Mouse (Mus musculus) kidney, embryonic 15.5 days (tissue): ENCODE data around the gene Rad51b. TPM values are rescaled to one million over a fixed set of nuclear protein-coding genes. Genes with fewer than 3 reads are reported as not detected.

Experiments used
- ATAC-seq: fragments of 200-750 bp; cut with Nextera tagmentation; replicated peaks from 2 replicates; pipeline ENCODE4 v1.8.0; 2017; ENCODE audit warnings: moderate TSS enrichment; ENCODE audit not compliant: low FRiP score
- H3K27ac ChIP-seq: fragments of 300-500 bp; sonication (generic); 2 replicates; pipeline ENCODE4 v1.5.1; 2015; ENCODE audit warnings: mild to moderate bottlenecking, inconsistent platforms
- H3K27me3 ChIP-seq: fragments of 300-500 bp; sonication (generic); 2 replicates; pipeline ENCODE4 v1.6.1; 2015; ENCODE audit warnings: inconsistent platforms
- H3K36me3 ChIP-seq: fragments of 300-500 bp; sonication (generic); 2 replicates; pipeline ENCODE4 v1.6.1; 2015; ENCODE audit warnings: inconsistent platforms
- H3K4me1 ChIP-seq: fragments of 300-500 bp; sonication (generic); 2 replicates; pipeline ENCODE4 v1.6.1; 2015; ENCODE audit warnings: inconsistent platforms
- H3K4me2 ChIP-seq: fragments of 300-500 bp; sonication (generic); 2 replicates; pipeline ENCODE4 v1.6.1; 2015; ENCODE audit warnings: moderate library complexity, mild to moderate bottlenecking, inconsistent platforms
- H3K4me3 ChIP-seq: fragments of 300-500 bp; sonication (generic); replicated peaks from 2 replicates; pipeline ENCODE4 v1.5.1; 2015; ENCODE audit warnings: mild to moderate bottlenecking, inconsistent platforms
- H3K9ac ChIP-seq: fragments of 300-500 bp; sonication (generic); 2 replicates; pipeline ENCODE4 v1.6.1; 2015; ENCODE audit warnings: mild to moderate bottlenecking, inconsistent platforms
- H3K9me3 ChIP-seq: fragments of 300-500 bp; sonication (generic); replicated peaks from 2 replicates; pipeline ENCODE4 v1.6.1; 2016; ENCODE audit warnings: inconsistent platforms
- WGBS: fragments of 180-500 bp; shearing (Covaris S2); methylation state at CpG from one replicate; pipeline ENCODE4 v1.1.7; 2015; ENCODE audit warnings: mixed read lengths; 5-methylcytosine and 5-hydroxymethylcytosine counted together
- polyA plus RNA-seq: library from polyadenylated mRNA; unstranded; fragments of >200 nt; fragmentation: Nextera tagmentation; extraction: Ambion mirVana; gene quantifications from 2 replicates; pipeline ENCODE4 v1.2.1, GENCODE M21; 2015

Rad51b gene
- polyA plus RNA-seq, 1 experiment from 2014 or later = 8.2 TPM

DNA sequence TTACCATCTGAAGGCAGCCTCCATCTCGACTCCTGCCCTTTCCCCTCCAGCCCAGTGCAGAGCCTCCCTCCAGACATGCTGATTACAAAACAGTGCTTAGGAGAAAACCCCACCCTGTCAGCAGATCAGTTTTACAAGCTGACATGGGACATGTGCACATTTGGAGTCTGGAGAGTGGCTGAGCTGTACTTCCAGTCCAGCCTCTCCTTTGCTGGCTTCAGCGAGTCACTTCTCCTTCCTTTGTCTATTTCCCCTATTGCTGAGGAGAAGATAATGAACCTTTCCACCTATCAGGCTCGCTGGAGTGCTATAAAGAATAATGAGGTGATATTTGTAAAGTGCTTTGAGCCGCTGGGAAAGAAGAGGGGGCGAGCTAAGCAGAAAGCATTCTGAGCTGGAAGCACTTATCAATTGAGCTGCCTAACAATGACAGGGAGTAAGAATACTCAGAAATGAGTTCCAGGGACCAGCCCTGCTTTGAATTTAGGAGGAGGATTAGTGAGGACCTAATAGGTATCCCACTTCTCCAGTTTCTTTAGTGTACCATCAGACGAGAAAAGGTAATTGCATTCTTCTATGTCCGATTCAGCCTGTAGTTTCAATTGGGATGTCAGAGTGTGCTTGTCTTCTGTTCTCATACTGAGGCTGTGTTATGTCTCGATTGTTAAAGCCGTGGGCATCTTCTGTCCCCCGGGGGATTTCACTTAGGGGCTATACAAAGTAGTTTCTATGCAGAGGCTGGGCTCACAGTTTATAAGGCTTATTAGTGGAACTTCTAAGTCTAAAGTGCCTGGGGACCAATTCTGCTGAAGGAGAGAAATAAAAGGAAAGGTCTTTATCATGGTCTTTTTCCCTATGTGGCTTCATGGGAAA lies 453.4 kb downstream of the Rad51b start:
- no peak for ATAC-seq
- H3K4me2 ChIP-seq = no peak overlapping the region
- H3K36me3 ChIP-seq = no peaks in the 10 kb centered on the region
- WGBS = 40% methylated on average over 10 of the region's 10 CpGs
- no peaks in the 10 kb centered on the region for H3K9me3 ChIP-seq
- peak overlapping the region; percentile 86 for H3K27ac ChIP-seq
- no peak overlapping the region for H3K4me3 ChIP-seq
- no peaks in the 10 kb centered on the region for H3K27me3 ChIP-seq
- no peak overlapping the region for H3K9ac ChIP-seq
- peaks cover 78% of the 10 kb centered on the region for H3K4me1 ChIP-seq

GRCm38 (mm10) chr12:79751781-79752180 lies 454.7 kb downstream of the Rad51b start:
- H3K4me3 ChIP-seq = no peak overlapping the region
- no peaks in the 10 kb centered on the region for H3K27me3 ChIP-seq
- no peaks in the 10 kb centered on the region for H3K9me3 ChIP-seq
- no peak overlapping the region for H3K4me2 ChIP-seq
- H3K36me3 ChIP-seq = no peaks in the 10 kb centered on the region
- ATAC-seq = no peak
- peak overlapping the region; percentile 86 for H3K27ac ChIP-seq
- WGBS = 28% methylated on average over 8 of the region's 8 CpGs
- H3K4me1 ChIP-seq = peaks cover 78% of the 10 kb centered on the region
- no peak overlapping the region for H3K9ac ChIP-seq

DNA sequence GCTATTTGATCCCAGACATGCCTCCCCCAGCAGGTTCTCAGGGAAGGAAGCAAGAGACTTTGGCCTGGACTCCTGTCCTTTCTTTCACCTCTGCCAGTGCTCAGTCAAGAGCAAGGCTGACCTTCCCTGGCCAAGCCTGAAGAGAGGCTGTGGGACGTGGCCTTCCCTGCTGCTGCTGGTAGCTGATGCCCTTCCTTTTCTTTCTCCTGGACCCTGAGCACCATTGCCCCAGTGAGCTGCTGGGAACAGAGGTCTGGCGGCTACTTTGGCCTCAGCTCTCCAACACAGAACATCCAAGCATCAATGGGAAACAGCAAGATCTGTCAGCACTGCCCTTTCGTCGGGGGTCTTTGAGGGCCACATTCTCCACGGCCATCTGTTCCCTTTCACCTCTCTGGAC lies 455.1 kb downstream of the Rad51b start:
- no peaks in the 10 kb centered on the region for H3K27me3 ChIP-seq
- no peak overlapping the region for H3K4me3 ChIP-seq
- 31% methylated on average over 5 of the region's 5 CpGs for WGBS
- H3K9me3 ChIP-seq = no peaks in the 10 kb centered on the region
- no peaks in the 10 kb centered on the region for H3K36me3 ChIP-seq
- H3K4me2 ChIP-seq = no peak overlapping the region
- H3K27ac ChIP-seq = peak overlapping the region; percentile 86
- no peak for ATAC-seq
- H3K9ac ChIP-seq = no peak overlapping the region
- H3K4me1 ChIP-seq = peaks cover 82% of the 10 kb centered on the region

DNA sequence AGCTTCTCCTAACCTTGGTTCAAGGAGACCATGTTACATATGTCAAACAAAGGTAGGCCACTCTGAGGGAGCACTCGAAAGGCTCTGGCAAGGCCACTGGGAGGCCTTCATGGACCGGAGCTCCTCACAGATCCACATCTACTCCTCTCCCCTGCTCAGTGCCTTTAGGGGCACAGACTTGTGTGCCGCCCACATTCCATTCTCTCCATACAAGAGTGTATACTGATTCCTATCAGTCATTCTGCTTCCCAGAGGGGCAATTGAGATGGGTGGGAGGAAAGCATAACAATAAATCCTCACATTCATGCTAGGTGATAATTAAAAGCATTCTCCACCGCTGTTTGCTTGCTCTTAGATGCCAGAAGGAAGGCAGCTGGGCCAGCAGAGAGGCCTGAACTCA lies 458.5 kb downstream of the Rad51b start:
- Histone ChIP-seq H3K4me3 (no peak overlapping the region), H3K27ac (peak overlapping the region; percentile 82), H3K27me3 (no peaks in the 10 kb centered on the region), H3K4me2 (no peak overlapping the region), H3K9me3 (no peaks in the 10 kb centered on the region), H3K4me1 (peaks cover 83% of the 10 kb centered on the region), H3K36me3 (no peaks in the 10 kb centered on the region), H3K9ac (no peak overlapping the region)
- ATAC-seq = 0 out of 2 replicates have a peak, but pooled peaks have one; percentile 23
- 37% methylated on average over 4 of the region's 4 CpGs for WGBS

GRCm38 (mm10) chr12:79756352-79756751 lies 459.3 kb downstream of the Rad51b start:
- H3K9me3 ChIP-seq = no peaks in the 10 kb centered on the region
- H3K4me2 ChIP-seq = no peak overlapping the region
- peak overlapping the region; percentile 82 for H3K27ac ChIP-seq
- no peak overlapping the region for H3K9ac ChIP-seq
- 0 out of 2 replicates have a peak, but pooled peaks have one; percentile 20 for ATAC-seq
- no peak overlapping the region for H3K4me3 ChIP-seq
- no peaks in the 10 kb centered on the region for H3K36me3 ChIP-seq
- H3K27me3 ChIP-seq = no peaks in the 10 kb centered on the region
- 29% methylated on average over 5 of the region's 5 CpGs for WGBS
- peaks cover 82% of the 10 kb centered on the region for H3K4me1 ChIP-seq

DNA sequence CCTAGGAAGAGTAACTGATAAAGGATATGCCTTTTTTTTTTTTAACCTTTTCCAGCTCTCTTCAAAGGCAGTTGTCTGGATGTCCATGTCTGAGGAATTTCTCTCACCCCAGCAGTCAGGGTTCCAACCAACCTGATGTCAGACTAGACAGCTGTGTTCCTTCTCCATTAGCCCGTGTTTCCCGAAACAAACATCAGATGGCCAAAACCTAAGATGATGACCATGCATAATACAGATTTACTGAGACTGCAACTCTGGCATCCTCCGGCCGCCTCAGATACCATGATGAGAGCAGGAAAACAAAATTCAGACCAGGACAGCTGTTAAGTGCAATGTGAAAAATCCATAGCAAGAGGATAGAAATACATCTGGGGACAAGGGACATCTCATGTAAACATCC lies 460.7 kb downstream of the Rad51b start:
- H3K4me1 ChIP-seq = peaks cover 79% of the 10 kb centered on the region
- no peaks in the 10 kb centered on the region for H3K27me3 ChIP-seq
- no peak overlapping the region for H3K9ac ChIP-seq
- no peak for ATAC-seq
- H3K9me3 ChIP-seq = no peaks in the 10 kb centered on the region
- H3K27ac ChIP-seq = peak overlapping the region; percentile 82; the same call in 1 of the 2 replicates
- no peak overlapping the region for H3K4me2 ChIP-seq
- WGBS = 55% methylated on average over 4 of the region's 4 CpGs
- no peak overlapping the region for H3K4me3 ChIP-seq
- no peaks in the 10 kb centered on the region for H3K36me3 ChIP-seq

DNA sequence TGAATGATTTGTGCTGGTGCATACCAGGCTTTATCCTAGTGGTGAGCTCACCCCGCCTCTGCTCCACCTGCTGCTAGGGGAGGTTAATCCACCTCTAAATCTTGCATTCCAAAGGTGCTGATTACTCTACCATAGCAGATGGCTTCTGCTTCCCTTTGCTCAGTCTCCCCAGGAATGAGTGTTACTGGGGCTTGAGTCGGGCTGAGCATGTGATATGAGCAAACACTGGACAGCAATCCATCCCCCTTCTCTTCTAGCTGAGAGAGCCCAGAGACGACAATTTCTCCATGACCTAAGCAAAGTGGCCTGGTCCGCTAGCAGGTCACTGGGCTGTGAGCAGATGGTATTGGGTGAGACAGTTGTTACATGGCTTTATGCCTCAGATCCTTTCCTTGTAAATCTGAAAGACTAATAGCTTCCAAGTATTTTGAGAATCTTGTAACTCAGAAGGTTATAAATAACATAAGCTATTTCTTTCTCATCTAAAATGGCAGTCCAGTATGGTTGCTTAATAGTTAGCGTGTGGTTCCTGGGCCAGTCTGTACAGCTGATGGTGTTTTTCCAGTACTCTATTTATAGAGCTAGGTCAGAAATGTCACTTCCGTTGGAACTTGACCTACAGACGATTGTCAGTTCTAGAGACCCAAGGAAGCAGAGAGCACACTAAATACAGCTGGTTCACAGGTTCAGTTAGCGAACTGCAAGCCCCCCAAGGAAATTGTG lies 462.3 kb downstream of the Rad51b start:
- 24% methylated on average over 8 of the region's 8 CpGs for WGBS
- Histone ChIP-seq H3K36me3 (no peaks in the 10 kb centered on the region), H3K27ac (peak overlapping the region; percentile 80), H3K9me3 (no peaks in the 10 kb centered on the region), H3K4me1 (peaks cover 74% of the 10 kb centered on the region), H3K4me3 (no peak overlapping the region), H3K9ac (no peak overlapping the region), H3K27me3 (no peaks in the 10 kb centered on the region), H3K4me2 (no peak overlapping the region)
- ATAC-seq = peak; percentile 61

DNA sequence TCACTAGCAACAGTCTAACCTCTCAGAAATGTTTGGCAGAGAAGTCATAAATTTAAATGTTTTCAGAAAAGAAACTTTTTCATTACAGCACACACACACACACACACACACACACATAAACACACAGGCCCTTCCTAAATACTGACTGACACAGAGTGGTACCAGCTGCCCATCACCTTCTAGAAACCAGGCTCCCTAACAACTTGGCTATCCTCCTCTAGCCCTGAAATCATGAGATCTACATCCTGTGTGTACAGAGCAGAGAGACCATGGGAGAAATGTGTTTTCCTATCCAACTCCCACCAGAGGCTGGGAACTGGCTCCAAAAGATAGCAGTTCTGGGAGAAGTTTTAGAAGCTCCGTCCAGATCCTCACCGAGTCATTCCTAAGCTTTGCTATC lies 464.1 kb downstream of the Rad51b start:
- H3K9ac ChIP-seq = no peak overlapping the region
- H3K9me3 ChIP-seq = no peaks in the 10 kb centered on the region
- no peaks in the 10 kb centered on the region for H3K36me3 ChIP-seq
- H3K27me3 ChIP-seq = no peaks in the 10 kb centered on the region
- peak overlapping the region; percentile 80 for H3K27ac ChIP-seq
- no peak overlapping the region for H3K4me3 ChIP-seq
- 52% methylated on average over 2 of the region's 2 CpGs for WGBS
- H3K4me1 ChIP-seq = peaks cover 63% of the 10 kb centered on the region
- no peak overlapping the region for H3K4me2 ChIP-seq
- ATAC-seq = no peak

GRCm38 (mm10) chr12:79762087-79762486 lies 465.0 kb downstream of the Rad51b start:
- peak overlapping the region; percentile 80 for H3K27ac ChIP-seq
- no peak overlapping the region for H3K4me3 ChIP-seq
- peaks cover 54% of the 10 kb centered on the region for H3K4me1 ChIP-seq
- H3K9me3 ChIP-seq = no peaks in the 10 kb centered on the region
- no peaks in the 10 kb centered on the region for H3K27me3 ChIP-seq
- no peak overlapping the region for H3K9ac ChIP-seq
- WGBS = 64% methylated on average over 2 of the region's 2 CpGs
- no peak for ATAC-seq
- no peak overlapping the region for H3K4me2 ChIP-seq
- no peaks in the 10 kb centered on the region for H3K36me3 ChIP-seq

DNA sequence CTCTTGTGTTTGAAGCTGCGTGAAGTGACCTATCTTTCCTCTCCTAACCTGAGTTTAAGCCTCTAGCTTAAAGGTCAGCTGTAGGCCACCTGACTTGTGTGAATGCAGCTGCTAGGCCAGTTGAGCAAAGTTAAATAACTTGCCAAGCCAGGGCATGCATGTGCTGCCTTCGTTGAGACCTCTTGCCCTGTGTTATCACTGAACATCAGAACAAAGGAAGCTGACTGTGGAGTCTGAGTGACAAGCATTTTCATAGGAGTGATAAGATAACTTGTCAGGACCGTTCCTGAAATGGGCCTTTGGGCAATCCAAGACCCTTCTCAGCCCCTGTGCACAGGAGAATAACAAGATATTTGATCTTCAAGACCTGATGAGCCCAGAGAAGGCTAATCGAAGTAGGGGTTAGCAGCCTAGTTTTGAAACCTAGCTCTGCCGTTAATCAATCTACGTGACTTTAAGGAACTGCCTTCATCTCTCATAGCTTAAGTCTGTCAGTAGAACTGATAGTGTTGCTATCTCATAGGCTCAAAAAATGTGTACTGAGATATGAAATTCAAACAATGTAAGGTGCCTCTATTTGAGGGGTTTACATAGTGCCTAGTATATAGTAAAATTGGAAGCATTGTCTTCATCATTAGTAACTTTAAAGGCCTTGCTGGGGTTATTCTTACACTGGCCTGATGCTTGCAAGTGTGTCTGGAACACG lies 465.6 kb downstream of the Rad51b start:
- peak overlapping the region; percentile 80 for H3K27ac ChIP-seq
- 61% methylated on average over 7 of the region's 7 CpGs for WGBS

DNA sequence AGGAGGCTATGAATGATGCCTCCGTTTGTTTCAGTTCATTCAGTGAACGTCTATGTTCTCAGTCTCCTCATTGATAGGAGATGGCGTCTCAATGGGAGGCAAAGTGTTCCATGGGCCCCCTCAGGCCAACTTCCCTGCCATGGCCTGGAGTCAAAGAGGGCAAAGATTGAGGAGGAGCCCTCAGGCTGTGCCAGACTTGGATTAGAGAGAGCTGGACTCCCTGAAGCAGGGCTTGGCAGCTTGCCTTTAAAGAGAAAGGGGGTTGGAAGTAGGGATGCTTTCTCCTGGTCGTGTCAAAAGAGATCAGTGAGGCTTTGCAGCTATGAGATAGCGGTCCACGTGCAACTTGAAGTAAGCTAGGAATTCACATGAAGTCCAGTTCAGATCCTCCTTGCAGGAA lies 469.0 kb downstream of the Rad51b start:
- H3K36me3 ChIP-seq = no peaks in the 10 kb centered on the region
- WGBS = 87% methylated on average over 6 of the region's 6 CpGs
- H3K27ac ChIP-seq = no peak overlapping the region
- no peaks in the 10 kb centered on the region for H3K9me3 ChIP-seq
- no peak overlapping the region for H3K4me2 ChIP-seq
- H3K27me3 ChIP-seq = no peaks in the 10 kb centered on the region
- H3K9ac ChIP-seq = no peak overlapping the region
- H3K4me1 ChIP-seq = peaks cover 22% of the 10 kb centered on the region
- ATAC-seq = no peak
- H3K4me3 ChIP-seq = no peak overlapping the region

More for the DNA sequence above, 465.6 kb downstream of the Rad51b start:
- Histone ChIP-seq H3K4me3 (no peak overlapping the region), H3K4me1 (peaks cover 49% of the 10 kb centered on the region), H3K9ac (no peak overlapping the region), H3K27me3 (no peaks in the 10 kb centered on the region), H3K9me3 (no peaks in the 10 kb centered on the region), H3K4me2 (no peak overlapping the region), H3K36me3 (no peaks in the 10 kb centered on the region)
- ATAC-seq = no peak
